Mouse (Mus musculus): Measurements from ENCODE around the gene Rxfp4. TPM values are rescaled to one million over a fixed set of nuclear protein-coding genes. Genes with fewer than 3 reads are reported as not detected.
"Not testable (repeated sequence)": the region's sequence is repeated elsewhere in the genome, so short reads cannot be mapped to it uniquely, and the experiment has no call there.

Rxfp4 gene
- total RNA-seq, 2 experiments from 2014 or later: not detected

GRCm38 (mm10) chr3:88615117-88615516 is 37.8 kb downstream of the Rxfp4 start:
- no peak for DNase-seq (ENCODE audit: low spot score in 2 of 2)

- DNase-seq (ENCODE audit: low spot score in 2 of 2): no peak
Observed at GRCm38 (mm10) chr3:88614418-88614817, 38.5 kb downstream of the Rxfp4 start.

GRCm38 (mm10) chr3:88609066-88609465 is 43.9 kb downstream of the Rxfp4 start:
- no peak for DNase-seq (ENCODE audit: low spot score in 2 of 2)

GRCm38 (mm10) chr3:88607758-88608138 is 45.2 kb downstream of the Rxfp4 start:
- DNase-seq (ENCODE audit: low spot score in 2 of 2): no peak

- peak; percentile 85 to 90 for DNase-seq (ENCODE audit: low spot score in 2 of 2)
Observed at GRCm38 (mm10) chr3:88607065-88607757, 45.7 kb downstream of the Rxfp4 start.

GRCm38 (mm10) chr3:88605666-88606065 is 47.3 kb downstream of the Rxfp4 start, which contains the start of gene Arhgef2:
TSS of gene Arhgef2 (plus strand) at chr3:88605966.
- not testable (repeated sequence) for DNase-seq (ENCODE audit: low spot score in 2 of 2)

GRCm38 (mm10) chr3:88604863-88605262 is 48.1 kb downstream of the Rxfp4 start:
- DNase-seq (ENCODE audit: low spot score in 2 of 2): no peak

- DNase-seq (ENCODE audit: low spot score in 2 of 2): peak; percentile 75 to 82
Observed at GRCm38 (mm10) chr3:88603714-88604161, 49.2 kb downstream of the Rxfp4 start.

GRCm38 (mm10) chr3:88602466-88602865 is 50.5 kb downstream of the Rxfp4 start:
- DNase-seq (ENCODE audit: low spot score in 2 of 2): no peak

Other genes with a start within 250 kb of the Rxfp4 start
- gene Pmf1, start 242.8 kb downstream of the Rxfp4 start, total RNA-seq (2021): 10 to 100 TPM; 26.5 to 35.5 TPM
- gene Slc25a44, start 228.0 kb downstream of the Rxfp4 start, total RNA-seq (2021): 10 to 100 TPM; 56.0 to 66.6 TPM
- 10 to 100 TPM; 12.6 to 23.6 TPM for gene Sema4a, start 192.0 kb downstream of the Rxfp4 start, total RNA-seq (2021)
- 100 to 1,000 TPM; 106 to 137 TPM for gene Lmna, start 143.2 kb downstream of the Rxfp4 start, total RNA-seq (2021)
- gene Mex3a, start 120.7 kb downstream of the Rxfp4 start, total RNA-seq (2021): 1 to 10 TPM; 2.6 to 3.3 TPM
- gene Rab25, start 104.8 kb downstream of the Rxfp4 start, total RNA-seq (2021): not detected
- 100 to 1,000 TPM; 156 to 164 TPM for gene Lamtor2, start 100.1 kb downstream of the Rxfp4 start, total RNA-seq (2021)
- gene Ubqln4, start 99.4 kb downstream of the Rxfp4 start, total RNA-seq (2021): 10 to 100 TPM; 72.9 to 96.6 TPM
- 100 to 1,000 TPM; 145 to 198 TPM for gene Ssr2, start 77.3 kb downstream of the Rxfp4 start, total RNA-seq (2021)
- 10 to 100 TPM; 19.4 to 27.0 TPM for gene Arhgef2, start 47.2 kb downstream of the Rxfp4 start, total RNA-seq (2021)
- gene Khdc4, start 32.7 kb upstream of the Rxfp4 start, total RNA-seq (2021): 10 to 100 TPM; 65.1 to 67.4 TPM
- gene Rit1, start 63.7 kb upstream of the Rxfp4 start, total RNA-seq (2021): 10 to 100 TPM; 52.2 to 59.9 TPM
- 1 to 10 TPM; 8.3 to 10.0 TPM for gene Syt11, start 122.0 kb upstream of the Rxfp4 start, total RNA-seq (2021)
- 10 to 100 TPM; 25.2 to 27.4 TPM for gene Gon4l, start 182.1 kb upstream of the Rxfp4 start, total RNA-seq (2021)